Comparison of ENCODE assay signal across 10 mouse cellular contexts in genomic region chr5:114591151-114591561, GRCm38 (mm10). TPM values are rescaled to one million over a fixed set of nuclear protein-coding genes. Genes with fewer than 3 reads are reported as not detected.
DNase-seq lines count a peak whose midpoint lies in the region; ATAC-seq and TF ChIP-seq lines count a peak whose summit lies in the region.
"Had no signal": no experiment of that assay in that cellular context is flagged by ENCODE, and none has a peak within 500 bp of the region (broad histone marks: within the 10 kb centered on the region; RNA-seq: fewer than 3 reads in every experiment).

No protein-coding gene starts in this region.

- H3K9ac ChIP-seq in kidney, postnatal 0 days (ENCODE audit: low read depth, low read length) = no peak overlapping the region
- no peak overlapping the region for H3K9ac ChIP-seq in forebrain, embryonic 15.5 days (replicated peaks)

- intact Hi-C loops in gastrocnemius, postnatal 14 days (cut with DNase I; ENCODE audit: low total_unique reads) = no loop called here

- peaks cover 82% of the 10 kb centered on the region for H3K4me1 ChIP-seq in kidney, postnatal 0 days (replicated peaks; ENCODE audit: insufficient read depth, low read length)
- peaks cover 66% of the 10 kb centered on the region for H3K4me1 ChIP-seq in forebrain, embryonic 15.5 days

- peak overlapping the region; percentile 47 for H3K27ac ChIP-seq in kidney, postnatal 0 days
- H3K27ac ChIP-seq in forebrain, embryonic 15.5 days (replicated peaks) = peak overlapping the region; percentile 20; the same call in 1 of the 2 replicates
- H3K27ac ChIP-seq: gastrocnemius, adult 2 months had no signal

- ATAC-seq in kidney, postnatal 0 days (replicated peaks; ENCODE audit: low FRiP score, low read depth) = no peak
- ATAC-seq in forebrain, embryonic 15.5 days (replicated peaks) = no peak
- ATAC-seq in megakaryocyte-erythroid progenitor cell, adult 5-6 weeks (replicated peaks; ENCODE audit: low FRiP score, low TSS enrichment, poor library complexity, severe bottlenecking) = peak; percentile 56

- no peaks in the 10 kb centered on the region for H3K27me3 ChIP-seq in kidney, postnatal 0 days (ENCODE audit: insufficient read depth, low read length)
- 0 out of 2 replicates have a peak, but pooled peaks cover 17% of the 10 kb centered on the region for H3K27me3 ChIP-seq in forebrain, embryonic 15.5 days

- H3K36me3 ChIP-seq in kidney, postnatal 0 days (ENCODE audit: insufficient read depth, low read length) = no peaks in the 10 kb centered on the region
- H3K36me3 ChIP-seq in forebrain, embryonic 15.5 days = no peaks in the 10 kb centered on the region

- no peak overlapping the region for H3K4me2 ChIP-seq in kidney, postnatal 0 days (ENCODE audit: low read length)
- no peak overlapping the region for H3K4me2 ChIP-seq in forebrain, embryonic 15.5 days (replicated peaks)

- TF ChIP-seq CTCF in kidney, postnatal 0 days (IDR thresholded peaks at IDR 0.05; ENCODE audit: low read depth) = no peak

- H3K4me3 ChIP-seq in kidney, postnatal 0 days (replicated peaks; ENCODE audit: low read depth, low read length) = no peak overlapping the region
- H3K4me3 ChIP-seq in forebrain, embryonic 15.5 days = no peak overlapping the region
- H3K4me3 ChIP-seq: gastrocnemius, adult 2 months had no signal

- H3K9me3 ChIP-seq in kidney, postnatal 0 days (replicated peaks; ENCODE audit: low read length) = no peaks in the 10 kb centered on the region
- H3K9me3 ChIP-seq in forebrain, embryonic 15.5 days = no peaks in the 10 kb centered on the region

- WGBS in kidney, postnatal 0 days = 40% methylated on average over 15 of the region's 15 CpGs
- 35% methylated on average over 15 of the region's 15 CpGs for WGBS in forebrain, embryonic 15.5 days

- DNase-seq in kidney, postnatal 0 days (ENCODE audit: low spot score) = no peak
- DNase-seq in kidney, adult 18-20 months = no peak
- DNase-seq in c-Kit-positive CD71-positive TER-119-negative erythroid progenitor cells, embryonic 14.5 days (ENCODE audit: low read depth) = peak; percentile 35
- no peak for DNase-seq in gastrocnemius, postnatal 14 days
- no peak for DNase-seq in embryo, embryonic 10.5 days (ENCODE audit: low spot score)
- DNase-seq: cerebellum, postnatal 14 days; gastrocnemius, adult 2 months; kidney, postnatal 36 days had no signal

RNA-seq across cellular contexts. Expression of gene Fam222a, which starts 23.3 kb away (rescaled TPM):
- 5.0 and 5.8 TPM in 2 replicates for polyA plus RNA-seq in kidney, postnatal 0 days (2015; fragmentation: Nextera tagmentation; extraction: Ambion mirVana)
- polyA plus RNA-seq in forebrain, embryonic 15.5 days (2015; fragmentation: Nextera tagmentation; extraction: Ambion mirVana) = 5.2 and 5.6 TPM in 2 replicates
- 1.2 TPM in 1 of 2 replicates, not detected in the other for total RNA-seq in megakaryocyte-erythroid progenitor cell, adult 5-6 weeks (2014; fragmentation: Nextera tagmentation)
- 0.08 TPM in 1 of 2 replicates, not detected in the other for total RNA-seq in megakaryocyte-erythroid progenitor cell, adult 5-6 weeks (2017)
- under 1 TPM; 0.49 to 0.96 TPM for total RNA-seq in gastrocnemius, postnatal 14 days (2021)
